Mouse (Mus musculus) B cell, adult 2 months (primary cell): ENCODE measurements around the gene Nfatc2ip.

Experiments
- DNase-seq, 2 experiments: peaks; one replicate each; pipeline ENCODE4 v3.0.0; 2022

The Nfatc2ip gene

DNA sequence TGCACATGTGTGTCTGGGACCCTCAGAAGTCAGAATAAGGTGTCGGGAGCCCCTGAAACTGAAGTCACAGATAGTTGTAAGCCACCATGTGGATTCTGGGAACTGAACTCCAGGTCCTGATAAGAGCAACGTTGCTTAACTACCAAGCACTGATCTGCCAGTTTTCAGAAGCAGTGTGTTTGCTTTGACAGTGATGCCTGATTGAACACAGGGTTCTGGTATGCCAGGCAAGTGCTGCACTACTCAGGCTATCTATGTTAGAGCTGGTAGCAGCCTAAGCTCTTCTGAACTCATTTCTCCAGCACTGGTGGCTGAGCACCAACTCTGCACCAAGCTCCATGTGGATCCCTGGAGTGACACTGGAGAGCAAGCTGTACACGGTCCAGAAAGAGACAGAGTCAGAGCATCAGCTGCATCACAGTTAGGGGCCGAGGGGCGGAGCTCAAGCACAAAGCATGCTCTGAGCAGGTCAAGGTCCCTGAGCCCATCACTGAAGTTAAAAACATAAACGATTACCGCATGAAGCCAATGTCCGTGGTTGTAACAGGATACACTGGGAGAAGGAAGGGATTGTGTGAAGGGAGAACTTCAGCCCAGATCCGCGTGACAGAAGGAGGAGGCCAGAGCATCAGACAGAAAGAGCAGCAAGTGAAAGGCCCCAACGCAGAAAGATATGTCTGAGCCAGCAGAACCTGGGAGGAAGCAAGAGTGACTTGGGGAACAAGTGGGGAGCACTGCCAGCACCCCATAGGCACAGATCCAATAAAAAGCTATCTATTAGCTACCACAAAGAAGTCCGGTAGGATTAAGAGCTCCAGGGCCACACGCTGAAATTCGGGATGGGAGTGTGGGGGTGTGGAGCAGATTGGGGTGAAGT, 41.6 kb downstream of the Nfatc2ip start:
- no peak for DNase-seq

DNA sequence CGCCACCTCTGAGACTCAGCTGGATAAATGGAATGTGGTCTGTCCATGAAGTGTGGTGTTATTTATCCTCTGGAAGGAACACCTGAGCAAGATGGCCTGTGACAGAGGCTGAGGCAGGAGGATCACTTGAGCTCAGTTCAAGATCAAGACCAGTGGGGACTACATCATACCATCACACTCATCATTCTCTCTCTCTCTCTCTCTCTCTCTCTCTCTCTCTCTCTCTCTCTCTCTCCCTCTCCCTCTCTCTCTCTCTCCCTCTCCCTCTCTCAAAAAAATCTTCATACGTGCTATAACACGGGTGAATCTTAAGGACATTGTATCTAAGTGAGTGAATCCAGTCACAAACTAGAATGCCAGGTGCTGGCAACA, 42.6 kb downstream of the Nfatc2ip start:
- no peak for DNase-seq

DNA sequence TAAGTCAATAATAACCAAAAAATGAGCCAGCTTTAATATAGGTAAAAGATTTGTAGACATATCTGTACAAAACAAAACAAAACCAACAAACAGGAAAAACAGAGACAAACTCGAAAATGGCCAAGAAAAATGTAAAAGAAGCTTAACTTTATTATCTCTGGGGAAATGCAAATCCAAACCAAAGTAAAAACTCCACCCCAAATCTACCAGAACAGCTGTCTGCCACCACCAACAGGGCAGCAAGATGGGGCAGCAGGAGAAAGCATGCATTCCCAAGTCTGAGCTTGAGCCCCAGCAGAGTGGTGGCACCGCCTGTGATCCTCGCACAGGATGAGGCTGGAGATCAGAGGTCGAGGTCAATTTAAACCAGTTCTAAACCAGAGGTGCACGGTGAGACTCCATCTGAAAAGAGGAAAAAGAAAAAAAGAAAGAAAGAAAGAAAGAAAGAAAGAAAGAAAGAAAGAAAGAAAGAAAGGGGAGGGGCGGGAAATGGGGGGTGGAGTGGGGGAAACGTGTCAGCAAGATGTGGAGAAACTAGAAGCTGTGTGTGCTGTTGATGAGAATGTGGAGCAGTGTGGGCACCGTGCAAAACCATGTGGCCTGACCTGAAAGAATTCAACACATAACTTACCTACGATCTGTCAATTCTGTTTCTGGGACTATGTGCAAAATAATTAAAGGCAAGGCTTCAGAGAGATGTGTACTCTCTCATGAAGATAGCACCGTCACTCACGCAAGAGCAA, 43.1 kb downstream of the Nfatc2ip start:
- DNase-seq: no peak

DNA sequence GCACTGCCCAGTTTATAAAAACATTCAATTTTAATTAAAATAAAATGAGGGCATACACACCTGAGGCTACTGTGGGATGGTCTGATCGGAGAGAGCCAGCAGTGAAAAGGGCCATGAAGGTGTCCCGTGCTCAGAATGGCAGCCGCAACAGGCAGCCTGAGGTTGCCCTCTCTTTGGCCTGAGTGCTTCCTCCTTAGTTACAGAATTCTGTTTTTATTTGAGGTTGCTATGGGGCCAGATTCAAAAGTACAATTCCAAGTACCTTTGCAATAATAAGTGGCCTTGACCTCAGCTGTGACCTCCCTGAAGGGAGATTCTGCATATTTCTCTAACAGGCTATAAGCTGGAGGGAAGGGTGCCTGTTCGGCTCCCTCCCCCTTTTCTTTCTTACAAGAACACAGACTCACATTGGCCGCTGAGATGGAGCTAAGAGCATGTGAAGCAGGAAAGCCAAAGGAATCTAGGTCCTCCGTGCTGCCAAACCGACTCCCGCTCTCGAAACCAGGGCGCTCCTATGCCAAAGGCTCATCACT, 45.1 kb downstream of the Nfatc2ip start:
- DNase-seq: no peak

DNA sequence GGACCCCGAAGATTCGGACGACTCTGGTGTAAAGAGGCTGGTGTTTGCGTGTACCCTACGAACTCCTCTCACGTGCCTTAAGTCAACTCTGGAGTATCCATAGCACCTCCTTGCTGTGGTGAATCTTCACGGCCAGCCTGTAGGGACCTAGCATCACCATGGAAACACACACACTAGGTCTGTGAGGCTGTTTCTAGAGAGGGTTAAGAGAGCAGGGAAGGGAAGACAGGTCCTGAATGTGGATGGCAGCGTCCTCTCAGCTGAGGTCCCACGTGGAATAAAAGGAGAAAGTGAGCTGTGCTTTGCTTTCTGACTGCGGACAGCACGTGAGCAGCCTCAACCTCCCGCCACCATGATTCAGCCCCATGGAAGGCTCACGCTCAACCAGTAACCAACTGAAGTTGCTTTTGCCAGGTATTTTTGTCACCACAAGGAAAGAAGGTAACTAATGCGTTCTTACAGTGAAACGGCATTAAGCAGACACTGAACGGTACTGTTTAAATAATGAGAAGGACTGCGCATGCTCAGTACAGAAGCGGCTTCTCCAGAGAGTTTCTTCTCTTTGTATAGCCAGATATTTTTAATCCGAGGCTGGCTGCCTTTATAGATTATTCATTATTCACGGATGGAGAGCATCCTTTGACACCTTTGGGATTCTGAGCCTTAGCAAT, 45.7 kb downstream of the Nfatc2ip start:
- no peak for DNase-seq

DNA sequence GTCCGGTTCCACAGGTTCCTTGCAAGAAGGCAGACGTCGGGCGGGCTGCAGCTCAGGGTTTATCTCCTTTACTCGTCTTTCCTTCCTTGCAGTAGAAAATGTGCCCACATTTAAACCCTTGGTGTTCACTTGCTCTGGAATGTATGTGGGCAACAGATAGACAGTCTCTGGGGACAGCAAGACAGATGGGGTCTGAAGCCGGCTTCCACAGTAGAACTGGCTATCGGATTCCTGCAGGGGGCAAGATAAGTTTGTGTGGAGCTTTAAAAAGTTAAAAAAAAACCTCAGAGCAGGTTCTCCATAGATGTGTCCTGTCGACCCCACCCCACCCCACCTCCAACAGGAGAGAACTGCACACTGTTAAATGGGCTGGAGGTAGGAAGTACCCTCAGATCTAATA, 48.2 kb downstream of the Nfatc2ip start:
- DNase-seq: no peak

DNA sequence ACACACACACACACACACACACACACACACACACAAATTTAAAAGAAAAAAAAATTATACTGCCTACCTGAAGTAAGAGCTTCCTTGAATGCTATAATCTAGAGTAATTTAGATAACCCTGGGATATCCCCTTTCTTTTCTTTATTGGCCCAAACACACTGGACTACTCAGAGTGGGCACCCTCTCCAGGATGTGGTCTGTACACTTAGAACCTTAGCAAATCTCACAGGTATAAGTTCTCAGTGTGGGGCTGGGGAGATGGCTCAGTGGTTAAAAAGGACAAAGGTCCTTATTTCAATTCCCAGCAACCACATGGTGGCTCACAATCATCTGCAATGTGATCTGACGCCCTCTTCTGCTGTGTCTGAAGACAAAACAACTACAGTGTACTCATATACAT, 49.4 kb downstream of the Nfatc2ip start:
- DNase-seq: no peak

DNA sequence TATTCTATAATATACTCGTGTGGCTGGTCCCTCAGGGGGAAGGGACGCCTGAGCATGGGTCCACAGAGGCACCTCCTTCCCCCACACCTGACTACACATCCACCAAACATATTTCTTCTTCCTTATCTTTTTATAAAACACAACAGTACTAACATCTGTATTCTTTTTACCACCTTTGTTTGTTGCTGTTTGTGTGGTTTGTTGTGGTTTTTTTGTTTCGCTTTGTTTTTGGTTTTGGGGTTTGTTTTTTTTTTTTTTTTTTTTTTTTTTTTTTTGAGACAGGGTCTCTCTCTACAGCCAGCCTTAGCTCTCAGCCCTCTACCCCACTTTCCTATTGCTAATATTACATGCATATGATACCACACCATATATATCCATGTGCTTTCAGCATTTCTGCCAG, 50.6 kb downstream of the Nfatc2ip start:
- DNase-seq: no peak

DNA sequence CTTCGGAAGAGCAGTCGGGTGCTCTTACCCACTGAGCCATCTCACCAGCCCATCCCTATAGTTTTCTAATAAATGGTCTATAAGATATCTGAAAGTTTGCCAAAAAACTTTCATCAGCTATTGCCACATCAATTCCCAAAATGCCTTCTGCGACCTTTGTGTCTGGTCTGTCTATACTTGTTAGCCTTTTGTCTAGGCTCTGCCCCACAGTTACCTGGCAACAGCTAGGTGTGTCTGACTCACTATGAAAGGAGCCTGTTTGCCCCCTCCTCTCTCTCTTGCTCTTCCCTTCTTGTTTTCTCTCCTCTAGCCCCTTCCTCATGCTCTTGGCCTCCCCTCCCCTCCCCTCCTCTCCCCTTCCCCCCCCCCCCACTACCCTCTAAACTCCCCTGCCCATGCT, 51.0 kb downstream of the Nfatc2ip start:
- no peak for DNase-seq

DNA sequence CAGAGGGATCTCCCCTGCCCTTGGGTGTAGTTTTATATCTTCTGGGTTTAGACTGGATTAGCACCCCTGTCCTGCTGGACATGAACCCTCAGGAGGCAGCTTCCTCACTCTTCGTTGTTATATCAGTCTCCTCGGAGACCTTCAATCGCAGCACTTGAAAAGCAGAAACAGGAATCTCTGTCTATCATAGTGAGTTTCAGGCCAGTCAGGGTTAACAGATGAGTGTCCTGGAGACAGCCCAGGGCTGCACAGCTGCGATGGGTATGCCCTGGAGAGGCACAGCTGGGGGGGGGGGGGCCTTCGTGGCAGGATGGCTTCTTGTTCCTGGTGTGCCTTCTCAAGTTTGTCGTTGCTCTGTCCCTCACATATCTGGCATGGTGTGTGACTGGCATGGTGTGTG, 55.6 kb downstream of the Nfatc2ip start:
- no peak for DNase-seq

DNA sequence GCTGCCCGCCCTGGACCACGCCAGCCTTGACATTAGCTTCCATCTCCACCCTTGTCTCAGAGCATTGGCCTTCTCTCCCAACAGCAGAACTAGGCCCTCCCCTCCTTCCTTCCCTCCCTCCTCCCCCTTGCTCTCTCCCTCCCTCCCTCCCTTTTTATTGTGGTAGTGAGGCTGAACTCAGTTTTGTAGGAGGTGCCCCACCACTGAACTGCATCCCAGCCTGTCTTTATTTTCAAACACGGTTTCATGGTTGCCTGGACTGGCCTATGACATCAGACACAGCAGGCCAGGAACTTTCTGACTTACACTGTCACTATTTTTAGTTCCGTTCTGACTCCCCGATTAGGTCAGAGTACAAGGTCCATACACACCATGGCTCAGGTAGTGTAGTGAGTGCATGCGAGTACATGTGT, 56.3 kb downstream of the Nfatc2ip start:
- DNase-seq: no peak

DNA sequence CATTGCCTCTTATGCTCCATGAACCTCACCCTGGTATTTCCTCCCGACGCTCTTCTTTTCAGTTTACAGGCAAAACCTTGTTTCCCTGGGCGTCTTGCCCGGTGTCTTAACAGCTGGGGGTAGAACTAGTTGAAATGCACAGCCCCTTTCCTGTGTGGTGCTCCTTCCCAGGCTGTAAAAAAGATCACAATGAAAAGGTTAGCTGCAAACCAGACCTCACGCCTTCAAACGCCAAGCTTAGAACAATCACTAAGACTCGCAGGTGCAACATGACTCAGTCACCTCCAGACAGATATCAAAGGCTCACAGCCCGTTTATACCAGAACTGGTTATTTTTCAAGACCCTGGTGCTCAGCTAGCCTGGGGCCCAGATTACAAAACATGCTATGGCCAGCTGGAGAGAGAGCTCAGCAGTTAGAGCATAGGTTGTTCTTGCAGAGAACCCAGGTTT, 57.0 kb downstream of the Nfatc2ip start:
- no peak for DNase-seq

DNA sequence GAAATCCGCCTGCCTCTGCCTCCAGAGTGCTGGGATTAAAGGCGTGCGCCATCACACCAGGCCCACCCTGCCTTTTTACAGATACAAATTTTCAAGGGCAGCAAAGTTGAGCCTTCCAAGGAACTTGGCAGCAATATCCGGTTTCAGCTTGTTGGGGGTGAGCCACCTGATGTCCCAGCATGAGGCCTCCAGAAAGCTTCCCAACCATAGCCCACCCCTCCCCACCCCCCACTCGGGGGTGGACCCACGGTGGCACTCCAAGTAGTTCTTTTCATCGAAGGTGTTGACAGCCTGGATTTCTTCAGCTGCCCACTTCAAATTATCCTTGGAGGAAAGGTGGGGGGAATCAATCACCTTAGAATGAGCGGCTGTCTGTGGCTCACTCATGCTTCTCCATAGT, 57.6 kb downstream of the Nfatc2ip start:
- no peak for DNase-seq

DNA sequence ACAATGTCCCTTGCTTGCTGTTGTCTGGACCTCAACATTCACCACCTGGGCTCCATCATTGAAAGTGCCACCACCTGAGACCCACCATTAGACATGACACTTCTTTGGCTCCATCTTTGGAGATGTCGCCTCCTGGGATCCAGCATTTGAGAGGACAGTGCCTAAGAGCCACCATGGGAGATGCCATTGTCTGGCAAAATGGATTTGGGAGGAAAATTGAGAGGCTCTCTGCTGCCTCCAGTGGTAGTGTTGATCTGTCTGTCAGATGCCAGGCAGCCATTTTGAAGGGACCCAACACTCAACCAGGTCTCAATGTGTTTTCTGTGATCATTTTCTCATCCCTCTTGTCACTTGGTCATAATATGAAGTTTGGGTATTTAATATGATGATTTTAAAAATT, 61.0 kb downstream of the Nfatc2ip start:
- peak; percentile 17 to 18 for DNase-seq
